Mouse (Mus musculus) embryonic fibroblast, embryonic 13.5 days (primary cell): ENCODE measurements around the gene Ubap2l. TPM values are rescaled to one million over a fixed set of nuclear protein-coding genes. Genes with fewer than 3 reads are reported as not detected.

ENCODE experiments used
- H3K27ac ChIP-seq: 2 replicates; pipeline ENCODE4 v1.5.1; 2012; ENCODE audit warnings: low read length, control low read depth, inconsistent platforms; ENCODE audit not compliant: insufficient read depth
- H3K4me1 ChIP-seq: 2 replicates; pipeline ENCODE4 v1.6.1; 2011; ENCODE audit warnings: low read length; ENCODE audit not compliant: control insufficient read depth, insufficient read depth
- H3K4me3 ChIP-seq: 2 replicates; pipeline ENCODE4 v1.5.1; 2011; ENCODE audit warnings: mild to moderate bottlenecking, control low read depth, low read length; ENCODE audit not compliant: insufficient read depth
- CTCF ChIP-seq: IDR thresholded peaks from 2 replicates; pipeline ENCODE4 v1.5.1; 2011; ENCODE audit warnings: mild to moderate bottlenecking, control low read depth, low read length, moderate library complexity, borderline replicate concordance; ENCODE audit not compliant: insufficient read depth
- POLR2A ChIP-seq: IDR thresholded peaks from 2 replicates; pipeline ENCODE4 v1.6.1; 2011; ENCODE audit warnings: low read depth, mild to moderate bottlenecking, control low read depth, low read length, moderate library complexity
- polyA plus RNA-seq: library from polyadenylated mRNA; stranded (reverse); fragments of >200 nt; gene quantifications from 2 replicates; pipeline ENCODE4 v1.2.4, GENCODE M21; 2011; ENCODE audit warnings: low read depth; ENCODE audit not compliant: missing spikeins, insufficient read length

Gene Ubap2l
- polyA plus RNA-seq, 1 experiment = 256 TPM

- H3K27ac ChIP-seq = no peak overlapping the region
- TF ChIP-seq CTCF (no peak), POLR2A (no peak)
- H3K4me3 ChIP-seq = no peak overlapping the region
- H3K4me1 ChIP-seq = no peaks in the 10 kb centered on the region
Measured at GRCm38 (mm10) chr3:89987822-89988221, 64.6 kb downstream of the Ubap2l start.

GRCm38 (mm10) chr3:89987211-89987610, 65.2 kb downstream of the Ubap2l start:
- Histone ChIP-seq H3K27ac (no peak overlapping the region), H3K4me1 (no peaks in the 10 kb centered on the region), H3K4me3 (no peak overlapping the region)
- TF ChIP-seq POLR2A = no peak
- TF ChIP-seq CTCF = no peak

- H3K4me1 ChIP-seq = no peaks in the 10 kb centered on the region
- H3K4me3 ChIP-seq = no peak overlapping the region
- TF ChIP-seq POLR2A (no peak), CTCF (no peak)
- no peak overlapping the region for H3K27ac ChIP-seq
Measured at GRCm38 (mm10) chr3:89982426-89982825, 70.0 kb downstream of the Ubap2l start.

GRCm38 (mm10) chr3:89976859-89977258, 75.6 kb downstream of the Ubap2l start:
- no peak for TF ChIP-seq CTCF
- no peak for TF ChIP-seq POLR2A
- Histone ChIP-seq H3K4me3 (no peak overlapping the region), H3K4me1 (no peaks in the 10 kb centered on the region), H3K27ac (no peak overlapping the region)

- Histone ChIP-seq H3K4me3 (no peak overlapping the region), H3K4me1 (peaks cover 3% of the 10 kb centered on the region; the same call in 1 of the 2 replicates), H3K27ac (no peak overlapping the region)
- TF ChIP-seq CTCF (no peak), POLR2A (0 out of 2 replicates have a peak, but pooled peaks have one; percentile 11)
Measured at GRCm38 (mm10) chr3:89968509-89968908, 83.9 kb downstream of the Ubap2l start.

GRCm38 (mm10) chr3:89966946-89967345, 85.5 kb downstream of the Ubap2l start:
- no peak overlapping the region for H3K4me3 ChIP-seq
- H3K27ac ChIP-seq = no peak overlapping the region
- TF ChIP-seq CTCF = no peak
- no peak for TF ChIP-seq POLR2A
- H3K4me1 ChIP-seq = peaks cover 3% of the 10 kb centered on the region; the same call in 1 of the 2 replicates

- H3K4me1 ChIP-seq = peaks cover 3% of the 10 kb centered on the region; the same call in 1 of the 2 replicates
Measured at GRCm38 (mm10) chr3:89965972-89966371, 86.5 kb downstream of the Ubap2l start.

GRCm38 (mm10) chr3:89965557-89965956, 86.9 kb downstream of the Ubap2l start:
- no peak overlapping the region for H3K4me3 ChIP-seq
- H3K27ac ChIP-seq = no peak overlapping the region
- peaks cover 5% of the 10 kb centered on the region; the same call in 1 of the 2 replicates for H3K4me1 ChIP-seq
- TF ChIP-seq POLR2A = no peak
- no peak for TF ChIP-seq CTCF

More at GRCm38 (mm10) chr3:89965972-89966371, 86.5 kb downstream of the Ubap2l start:
- Histone ChIP-seq H3K4me3 (no peak overlapping the region), H3K27ac (no peak overlapping the region)
- TF ChIP-seq POLR2A (peak; percentile 7; the same call in 1 of the 2 replicates), CTCF (no peak)

- Histone ChIP-seq H3K27ac (peak overlapping the region; percentile 96), H3K4me1 (peaks cover 9% of the 10 kb centered on the region; the same call in 1 of the 2 replicates), H3K4me3 (peak overlapping the region; percentile 96)
- peak; percentile 38 for TF ChIP-seq POLR2A
- 0 out of 2 replicates have a peak, but pooled peaks have one; percentile 8 for TF ChIP-seq CTCF
Measured at GRCm38 (mm10) chr3:89963926-89964739, 88.3 kb downstream of the Ubap2l start.

GRCm38 (mm10) chr3:89963221-89963763, 89.1 kb downstream of the Ubap2l start, which contains the start of gene Atp8b2:
Gene Atp8b2, minus strand, starts transcription at chr3:89963508.
- Histone ChIP-seq H3K4me3 (peak within 1 kb of the TSS; percentile 97), H3K27ac (peak within 1 kb of the TSS; percentile 96), H3K4me1 (peaks cover 9% of the 10 kb centered on the region; the same call in 1 of the 2 replicates)
- TF ChIP-seq CTCF (no peak), POLR2A (peak; percentile 93)
